Mouse (Mus musculus) cerebellum, adult 9-11 months (tissue): ENCODE data around the gene LTO1.

ENCODE experiments used
- DNase-seq: peaks from one replicate; pipeline ENCODE4 v3.0.0; 2022

Gene LTO1

GRCm38 (mm10) chr7:144908705-144909104 is 6.2 kb upstream of the LTO1 start:
- no peak for DNase-seq

DNA sequence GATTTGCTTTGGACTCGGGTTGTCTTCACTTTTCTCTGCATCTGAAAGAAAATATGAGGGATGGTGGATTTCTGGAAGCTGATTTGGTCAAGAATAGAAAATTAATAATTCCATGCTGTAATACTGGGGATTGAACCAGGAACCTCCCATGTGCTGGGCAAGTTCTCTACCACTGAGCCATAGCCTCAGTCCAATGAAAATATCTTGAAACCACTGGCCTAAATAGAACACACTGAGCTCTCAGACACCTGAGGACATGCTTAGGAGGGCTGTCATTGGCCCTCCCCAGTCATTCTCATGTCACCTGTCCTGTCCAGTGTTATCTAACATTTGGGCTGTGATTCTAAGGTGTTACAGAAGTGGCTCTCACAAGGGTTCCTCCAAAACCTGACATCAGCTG is 3.8 kb upstream of the LTO1 start:
- DNase-seq = no peak

DNA sequence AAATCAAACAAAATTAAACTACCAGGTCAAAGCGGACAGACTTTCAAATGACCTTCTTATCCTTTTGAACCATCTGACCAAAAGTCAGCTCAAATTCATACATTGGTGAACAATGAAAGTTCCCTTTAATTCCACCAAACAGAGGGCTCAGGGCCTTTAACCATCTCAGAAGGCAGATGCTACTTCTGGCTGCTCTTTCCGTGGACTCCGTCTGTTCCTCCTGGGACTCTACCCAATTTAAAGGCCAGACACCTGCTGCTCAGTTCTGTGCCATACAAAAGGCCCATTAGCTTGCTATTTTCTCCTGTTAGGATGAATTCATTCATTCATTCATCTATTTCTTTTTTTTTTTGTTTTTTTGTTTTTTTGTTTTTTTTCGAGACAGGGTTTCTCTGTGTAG is 2.0 kb upstream of the LTO1 start:
- peak; percentile 86 for DNase-seq

DNA sequence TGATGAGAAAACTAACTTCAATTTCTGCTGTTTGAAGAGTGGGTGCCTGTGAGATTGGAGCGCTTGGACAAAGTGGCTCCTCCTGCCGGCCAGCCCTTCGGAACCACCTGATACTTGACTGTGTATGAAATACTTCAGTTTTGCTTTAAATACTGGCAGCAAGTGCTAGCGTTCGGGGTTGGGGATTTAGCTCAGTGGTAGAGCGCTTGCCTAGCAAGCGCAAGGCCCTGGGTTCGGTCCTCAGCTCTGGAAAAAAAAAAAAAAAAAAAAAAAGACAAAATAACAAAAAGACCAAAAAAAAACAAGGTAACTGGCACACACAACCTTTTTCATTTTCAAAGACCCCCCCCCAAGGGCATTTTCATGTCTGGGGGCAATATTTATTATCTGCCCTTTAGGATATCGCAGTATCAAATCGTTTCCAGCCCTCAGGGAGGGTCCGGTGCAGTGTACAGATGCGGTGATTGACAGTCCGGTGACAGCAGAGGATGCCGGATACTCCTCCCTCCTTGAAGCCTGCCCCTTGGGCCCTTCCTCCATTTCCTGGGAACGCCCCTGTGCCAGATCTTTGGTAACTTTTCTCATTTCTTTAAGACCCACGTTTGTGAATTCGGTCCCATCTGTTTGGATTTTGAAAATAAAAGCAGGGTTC is 478 bp upstream of the LTO1 start:
- no peak for DNase-seq

GRCm38 (mm10) chr7:144918823-144919222 is 3.9 kb downstream of the LTO1 start:
- DNase-seq = no peak

DNA sequence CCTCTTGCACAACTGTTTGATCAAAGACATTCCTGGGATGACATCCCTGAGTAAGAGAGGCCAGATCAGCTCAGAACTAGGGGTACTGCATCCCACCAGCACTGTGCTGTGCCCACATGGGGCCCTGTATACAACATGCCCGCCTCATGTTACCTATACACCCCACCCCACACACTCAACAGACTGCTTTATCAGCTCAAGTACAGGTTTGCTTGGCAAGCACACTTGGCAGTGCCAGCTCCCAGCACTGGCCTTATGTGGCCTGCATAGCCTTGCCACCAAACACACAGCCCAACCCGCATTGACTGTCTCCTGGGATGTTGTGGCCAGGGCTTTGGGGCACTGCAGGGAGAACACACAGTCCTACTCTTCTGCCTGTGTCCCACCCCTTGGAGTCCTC is 12.7 kb downstream of the LTO1 start:
- no peak for DNase-seq

- no peak for DNase-seq
Measured at GRCm38 (mm10) chr7:144928009-144928888, 13.3 kb downstream of the LTO1 start.

GRCm38 (mm10) chr7:144928889-144929210 is 13.9 kb downstream of the LTO1 start:
- no peak for DNase-seq

DNA sequence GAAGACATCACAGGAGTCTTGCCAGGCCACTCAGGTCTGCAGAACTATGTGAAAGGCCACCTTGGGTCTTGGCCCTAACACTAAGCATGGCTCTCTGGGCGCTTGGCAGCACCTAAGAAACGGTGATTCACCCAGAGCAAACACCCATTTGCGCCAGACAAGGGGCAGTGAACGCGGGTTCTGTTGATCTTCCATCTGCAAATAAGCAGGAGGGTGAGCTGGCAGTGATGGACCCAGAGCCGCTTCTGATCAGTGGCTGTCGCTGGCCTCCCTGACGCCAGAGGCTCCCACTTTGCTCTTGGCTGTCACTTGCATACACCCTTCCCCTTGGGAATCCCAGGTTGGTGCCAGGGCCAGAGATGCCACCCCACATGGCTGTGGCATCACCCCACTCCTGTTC is 14.6 kb downstream of the LTO1 start:
- DNase-seq = no peak

- no peak for DNase-seq
Measured at GRCm38 (mm10) chr7:144929931-144930330, 15.0 kb downstream of the LTO1 start.

- no peak for DNase-seq
Measured at GRCm38 (mm10) chr7:144931778-144932177, 16.9 kb downstream of the LTO1 start.

DNA sequence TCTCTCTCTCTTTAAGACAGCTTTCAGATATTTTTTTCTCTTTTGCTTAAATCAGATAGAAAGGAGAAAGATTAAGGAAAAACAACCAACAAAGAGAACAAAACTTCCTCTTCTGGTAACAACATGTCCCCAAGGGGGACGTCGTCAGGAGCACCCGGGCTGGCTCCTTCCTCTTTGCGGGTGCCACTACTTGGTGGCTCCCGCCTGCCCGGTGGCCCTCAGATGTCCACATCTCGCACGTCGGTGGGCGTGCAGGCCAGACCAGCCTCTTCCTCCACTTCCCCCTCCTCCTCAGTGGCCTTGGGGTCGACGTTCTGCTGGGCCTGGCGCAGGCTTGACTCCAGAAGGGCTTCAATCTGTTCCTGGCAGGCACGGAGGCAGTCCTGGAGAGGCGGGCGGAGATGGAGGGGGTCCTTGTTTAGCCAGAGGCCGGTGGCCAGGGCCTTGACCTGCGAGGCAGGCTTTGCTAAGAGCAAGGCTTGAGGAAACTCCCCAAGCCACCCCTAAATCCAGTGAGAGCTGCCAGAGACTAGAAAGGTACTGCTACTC is 17.6 kb downstream of the LTO1 start:
- no peak for DNase-seq

- no peak for DNase-seq
Measured at GRCm38 (mm10) chr7:144933336-144933735, 18.4 kb downstream of the LTO1 start.

DNA sequence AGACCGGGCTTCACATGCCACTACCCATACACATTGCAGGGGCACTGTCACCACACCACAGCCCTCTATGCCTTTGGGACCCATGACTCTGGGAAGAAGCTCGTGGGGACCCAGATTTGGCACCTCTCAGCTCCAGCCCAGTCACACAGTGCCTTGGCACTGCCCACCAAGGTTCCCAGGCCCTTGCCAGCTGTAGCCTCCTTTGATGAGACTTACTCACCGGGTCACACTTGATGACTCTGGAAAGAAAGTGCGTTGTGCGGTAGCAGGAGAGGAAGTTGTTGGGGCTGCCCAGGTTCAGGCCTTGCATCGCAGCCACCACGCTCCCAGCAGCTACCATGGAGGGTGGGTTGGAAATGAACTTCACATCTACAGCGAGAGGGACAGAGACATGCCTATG is 18.9 kb downstream of the LTO1 start:
- no peak for DNase-seq

GRCm38 (mm10) chr7:144934901-144935300 is 20.0 kb downstream of the LTO1 start:
- DNase-seq = no peak

DNA sequence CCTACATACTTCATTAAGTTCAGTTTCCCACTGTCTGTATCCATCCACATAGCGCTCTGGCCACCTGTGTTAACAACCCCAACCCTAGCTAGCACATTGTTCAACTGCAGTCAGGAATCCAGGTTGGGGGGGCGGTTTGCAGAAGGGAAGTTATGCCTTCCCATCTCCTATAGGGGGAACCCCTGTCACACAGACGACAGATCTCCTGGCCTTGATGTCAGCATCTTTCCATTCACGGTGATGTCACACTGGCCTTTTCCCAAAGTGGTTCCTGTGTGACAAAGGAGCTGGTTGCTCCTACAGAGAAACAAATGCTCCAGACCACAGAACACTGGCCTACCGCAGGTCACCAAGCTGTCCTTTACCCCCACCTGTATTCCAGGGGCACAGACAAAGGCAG is 20.7 kb downstream of the LTO1 start:
- DNase-seq = peak; percentile 82

GRCm38 (mm10) chr7:144936311-144936880 is 21.5 kb downstream of the LTO1 start:
- DNase-seq = no peak

- DNase-seq = peak; percentile 88
Measured at GRCm38 (mm10) chr7:144937490-144937889, 22.6 kb downstream of the LTO1 start.

DNA sequence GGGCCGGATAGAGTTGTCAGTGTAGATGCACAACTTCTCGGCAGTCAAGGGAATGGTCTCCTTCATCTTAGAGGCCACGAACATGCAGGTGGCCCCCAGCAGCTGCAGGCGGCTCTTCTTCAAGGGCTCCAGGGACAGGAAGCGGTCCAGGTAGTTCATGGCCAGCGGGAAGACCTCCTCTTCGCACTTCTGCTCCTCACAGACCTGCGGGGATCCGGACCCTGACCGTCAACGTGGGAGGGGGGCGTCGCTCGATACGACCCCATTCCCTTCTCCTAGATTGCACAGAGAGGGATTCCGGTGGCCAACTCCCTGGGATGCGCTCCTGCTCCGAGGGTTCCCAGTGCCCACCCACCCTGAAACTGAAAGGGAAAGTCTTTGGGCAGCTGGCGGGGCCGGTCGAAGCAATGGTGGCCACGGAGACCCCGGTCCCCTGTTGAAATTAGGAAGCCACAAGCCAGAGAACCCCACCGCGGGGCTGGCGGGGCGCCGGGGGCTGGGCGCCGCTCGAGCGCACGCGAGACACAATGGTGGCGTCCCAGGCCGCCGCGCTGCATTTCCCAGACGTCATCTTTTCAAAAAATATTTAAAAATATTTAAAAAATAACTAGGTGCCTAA is 23.1 kb downstream of the LTO1 start:
- no peak for DNase-seq

- no peak for DNase-seq
Measured at GRCm38 (mm10) chr7:144938661-144939343, 23.9 kb downstream of the LTO1 start.

- no peak for DNase-seq
Measured at GRCm38 (mm10) chr7:144939344-144940002, 24.6 kb downstream of the LTO1 start, which contains the start of gene Ccnd1. Gene Ccnd1 (minus strand): TSS chr7:144939925.

- no peak for DNase-seq
Measured at GRCm38 (mm10) chr7:144940003-144940571, 25.2 kb downstream of the LTO1 start.
